Mouse (Mus musculus) stomach, postnatal 0 days (tissue): ENCODE results near the gene Gm36210.

ENCODE experiments used
- CTCF ChIP-seq: IDR thresholded peaks from 2 replicates; pipeline ENCODE4 v1.5.1; 2016; ENCODE audit warnings: antibody characterized with exemption, low read depth, mild to moderate bottlenecking, moderate library complexity
- EP300 ChIP-seq: optimal IDR thresholded peaks from 2 replicates; pipeline ENCODE3; 2016; ENCODE audit warnings: antibody characterized with exemption

DNA sequence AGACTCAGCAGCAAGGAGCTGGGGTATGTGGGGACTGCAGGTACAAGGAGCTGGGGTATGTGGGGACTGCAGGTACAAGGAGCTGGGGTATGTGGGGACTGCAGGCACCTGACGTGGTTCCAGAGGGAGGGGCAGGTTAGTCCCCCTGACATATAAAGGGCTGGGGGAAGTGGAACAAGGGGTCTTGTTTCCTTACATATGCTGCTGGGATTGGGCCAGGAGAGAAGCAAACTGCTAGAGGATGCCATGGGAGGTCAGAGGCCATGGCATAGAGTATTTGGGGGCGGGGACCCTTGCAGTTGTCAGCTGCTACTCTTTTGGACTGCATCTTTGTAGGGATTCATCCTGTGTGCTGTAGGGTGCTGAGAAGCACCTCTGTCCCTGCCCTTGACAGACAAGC lies 11.2 kb upstream of the Gm36210 start:
- TF ChIP-seq EP300 = no peak
- TF ChIP-seq CTCF = no peak
